Mouse (Mus musculus): ENCODE data around the gene Sirt4. TPM values are rescaled to one million over a fixed set of nuclear protein-coding genes. Genes with fewer than 3 reads are reported as not detected.

Sirt4 gene
- polyA plus RNA-seq, 1 experiment from 2014 or later, result 18.7 TPM

- Histone ChIP-seq H3K9ac (ENCODE audit: low read length) (peak overlapping the region; percentile 34; the same call in 1 of the 2 replicates), H3K27ac (ENCODE audit: low read length) (peak overlapping the region; percentile 77), H3K9me3 (replicated peaks; ENCODE audit: control insufficient read depth, low read length) (no peaks in the 10 kb centered on the region), H3K27me3 (ENCODE audit: control insufficient read depth, insufficient read depth, low read length) (no peaks in the 10 kb centered on the region), H3K36me3 (ENCODE audit: control insufficient read depth, insufficient read depth) (no peaks in the 10 kb centered on the region), H3K4me1 (ENCODE audit: control insufficient read depth, insufficient read depth, low read length) (peaks cover 28% of the 10 kb centered on the region), H3K4me2 (ENCODE audit: low read depth, low read length) (peak overlapping the region; percentile 82), H3K4me3 (ENCODE audit: low read length) (peak overlapping the region; percentile 22)
- no peak for ATAC-seq (replicated peaks; ENCODE audit: extremely low read depth, insufficient read depth, low FRiP score)
- WGBS, result 14% methylated on average over 8 of the region's 8 CpGs
These were observed 6.1 kb upstream of the Sirt4 start for GRCm38 (mm10) chr5:115490638-115491000.

- peak overlapping the region; percentile 82 for H3K4me2 ChIP-seq (ENCODE audit: low read depth, low read length)
- no peaks in the 10 kb centered on the region for H3K27me3 ChIP-seq (ENCODE audit: control insufficient read depth, insufficient read depth, low read length)
- ATAC-seq (replicated peaks; ENCODE audit: extremely low read depth, insufficient read depth, low FRiP score), result peak; percentile 83
- WGBS, result under 1% methylated on average over 50 of the region's 50 CpGs
- peak overlapping the region; percentile 53 for H3K4me3 ChIP-seq (ENCODE audit: low read length)
- no peaks in the 10 kb centered on the region for H3K9me3 ChIP-seq (replicated peaks; ENCODE audit: control insufficient read depth, low read length)
- peaks cover 28% of the 10 kb centered on the region for H3K4me1 ChIP-seq (ENCODE audit: control insufficient read depth, insufficient read depth, low read length)
- H3K9ac ChIP-seq (ENCODE audit: low read length), result peak overlapping the region; percentile 82
- peak overlapping the region; percentile 100 for H3K27ac ChIP-seq (ENCODE audit: low read length)
- no peaks in the 10 kb centered on the region for H3K36me3 ChIP-seq (ENCODE audit: control insufficient read depth, insufficient read depth)
These were observed 5.4 kb upstream of the Sirt4 start for GRCm38 (mm10) chr5:115489699-115490637.

- Histone ChIP-seq H3K27me3 (ENCODE audit: control insufficient read depth, insufficient read depth, low read length) (no peaks in the 10 kb centered on the region), H3K27ac (ENCODE audit: low read length) (peak overlapping the region; percentile 100), H3K4me2 (ENCODE audit: low read depth, low read length) (peak overlapping the region; percentile 57), H3K9ac (ENCODE audit: low read length) (peak overlapping the region; percentile 82), H3K9me3 (replicated peaks; ENCODE audit: control insufficient read depth, low read length) (no peaks in the 10 kb centered on the region), H3K4me3 (ENCODE audit: low read length) (peak overlapping the region; percentile 53), H3K36me3 (ENCODE audit: control insufficient read depth, insufficient read depth) (no peaks in the 10 kb centered on the region), H3K4me1 (ENCODE audit: control insufficient read depth, insufficient read depth, low read length) (peaks cover 31% of the 10 kb centered on the region)
- WGBS, result under 1% methylated on average over 37 of the region's 39 CpGs
- ATAC-seq (replicated peaks; ENCODE audit: extremely low read depth, insufficient read depth, low FRiP score), result peak; percentile 63
These were observed 4.5 kb upstream of the Sirt4 start for GRCm38 (mm10) chr5:115488841-115489698.

- 73% methylated on average over 9 of the region's 9 CpGs for WGBS
- no peaks in the 10 kb centered on the region for H3K36me3 ChIP-seq (ENCODE audit: control insufficient read depth, insufficient read depth)
- no peak overlapping the region for H3K4me2 ChIP-seq (ENCODE audit: low read depth, low read length)
- no peak for ATAC-seq (replicated peaks; ENCODE audit: extremely low read depth, insufficient read depth, low FRiP score)
- H3K27me3 ChIP-seq (ENCODE audit: control insufficient read depth, insufficient read depth, low read length), result no peaks in the 10 kb centered on the region
- no peak overlapping the region for H3K4me3 ChIP-seq (ENCODE audit: low read length)
- H3K27ac ChIP-seq (ENCODE audit: low read length), result peak overlapping the region; percentile 100
- no peak overlapping the region for H3K9ac ChIP-seq (ENCODE audit: low read length)
- peaks cover 26% of the 10 kb centered on the region for H3K4me1 ChIP-seq (ENCODE audit: control insufficient read depth, insufficient read depth, low read length)
- H3K9me3 ChIP-seq (replicated peaks; ENCODE audit: control insufficient read depth, low read length), result no peaks in the 10 kb centered on the region
These were observed 3.5 kb upstream of the Sirt4 start for GRCm38 (mm10) chr5:115487942-115488580.

- H3K27ac ChIP-seq (ENCODE audit: low read length), result no peak overlapping the region
- no peaks in the 10 kb centered on the region for H3K27me3 ChIP-seq (ENCODE audit: control insufficient read depth, insufficient read depth, low read length)
- no peak overlapping the region for H3K4me2 ChIP-seq (ENCODE audit: low read depth, low read length)
- no peaks in the 10 kb centered on the region for H3K9me3 ChIP-seq (replicated peaks; ENCODE audit: control insufficient read depth, low read length)
- H3K4me1 ChIP-seq (ENCODE audit: control insufficient read depth, insufficient read depth, low read length), result peaks cover 24% of the 10 kb centered on the region
- no peak overlapping the region for H3K4me3 ChIP-seq (ENCODE audit: low read length)
- ATAC-seq (replicated peaks; ENCODE audit: extremely low read depth, insufficient read depth, low FRiP score), result no peak
- 0 out of 2 replicates have a peak, but pooled peaks cover 2% of the 10 kb centered on the region for H3K36me3 ChIP-seq (ENCODE audit: control insufficient read depth, insufficient read depth)
- no peak overlapping the region for H3K9ac ChIP-seq (ENCODE audit: low read length)
- 86% methylated on average over 8 of the region's 8 CpGs for WGBS
These were observed 2.8 kb upstream of the Sirt4 start for GRCm38 (mm10) chr5:115487353-115487752.

GRCm38 (mm10) chr5:115486726-115487125 lies 2.2 kb upstream of the Sirt4 start:
- WGBS, result 47% methylated on average over 4 of the region's 4 CpGs
- Histone ChIP-seq H3K27me3 (ENCODE audit: control insufficient read depth, insufficient read depth, low read length) (no peaks in the 10 kb centered on the region), H3K4me1 (ENCODE audit: control insufficient read depth, insufficient read depth, low read length) (peaks cover 19% of the 10 kb centered on the region), H3K27ac (ENCODE audit: low read length) (no peak overlapping the region), H3K4me3 (ENCODE audit: low read length) (no peak overlapping the region), H3K9ac (ENCODE audit: low read length) (no peak overlapping the region), H3K4me2 (ENCODE audit: low read depth, low read length) (no peak overlapping the region), H3K36me3 (ENCODE audit: control insufficient read depth, insufficient read depth) (0 out of 2 replicates have a peak, but pooled peaks cover 2% of the 10 kb centered on the region), H3K9me3 (replicated peaks; ENCODE audit: control insufficient read depth, low read length) (no peaks in the 10 kb centered on the region)
- ATAC-seq (replicated peaks; ENCODE audit: extremely low read depth, insufficient read depth, low FRiP score), result no peak

- H3K27ac ChIP-seq (ENCODE audit: low read length), result no peak overlapping the region
- 82% methylated on average over 18 of the region's 18 CpGs for WGBS
These were observed 1.1 kb upstream of the Sirt4 start for GRCm38 (mm10) chr5:115485489-115486205.

GRCm38 (mm10) chr5:115484996-115485395 lies 471 bp upstream of the Sirt4 start:
- H3K4me3 ChIP-seq (ENCODE audit: low read length), result peak overlapping the region; percentile 62
- no peaks in the 10 kb centered on the region for H3K9me3 ChIP-seq (replicated peaks; ENCODE audit: control insufficient read depth, low read length)
- WGBS, result 64% methylated on average over 5 of the region's 5 CpGs
- no peak for ATAC-seq (replicated peaks; ENCODE audit: extremely low read depth, insufficient read depth, low FRiP score)
- H3K27ac ChIP-seq (ENCODE audit: low read length), result peak overlapping the region; percentile 80; the same call in 1 of the 2 replicates
- peak overlapping the region; percentile 60 for H3K4me2 ChIP-seq (ENCODE audit: low read depth, low read length)
- H3K36me3 ChIP-seq (ENCODE audit: control insufficient read depth, insufficient read depth), result 0 out of 2 replicates have a peak, but pooled peaks cover 3% of the 10 kb centered on the region
- H3K9ac ChIP-seq (ENCODE audit: low read length), result peak overlapping the region; percentile 66
- H3K4me1 ChIP-seq (ENCODE audit: control insufficient read depth, insufficient read depth, low read length), result peaks cover 6% of the 10 kb centered on the region
- no peaks in the 10 kb centered on the region for H3K27me3 ChIP-seq (ENCODE audit: control insufficient read depth, insufficient read depth, low read length)

More at GRCm38 (mm10) chr5:115485489-115486205, 1.1 kb upstream of the Sirt4 start:
- Histone ChIP-seq H3K4me2 (ENCODE audit: low read depth, low read length) (no peak overlapping the region), H3K36me3 (ENCODE audit: control insufficient read depth, insufficient read depth) (0 out of 2 replicates have a peak, but pooled peaks cover 2% of the 10 kb centered on the region), H3K4me3 (ENCODE audit: low read length) (no peak overlapping the region), H3K9me3 (replicated peaks; ENCODE audit: control insufficient read depth, low read length) (no peaks in the 10 kb centered on the region), H3K9ac (ENCODE audit: low read length) (no peak overlapping the region), H3K27me3 (ENCODE audit: control insufficient read depth, insufficient read depth, low read length) (no peaks in the 10 kb centered on the region), H3K4me1 (ENCODE audit: control insufficient read depth, insufficient read depth, low read length) (peaks cover 8% of the 10 kb centered on the region)
- ATAC-seq (replicated peaks; ENCODE audit: extremely low read depth, insufficient read depth, low FRiP score), result no peak
